Mouse (Mus musculus) monocyte, adult 5-6 weeks (primary cell): ENCODE measurements around the gene Poglut1. TPM values are rescaled to one million over a fixed set of nuclear protein-coding genes. Genes with fewer than 3 reads are reported as not detected.

Source experiments
- ATAC-seq: fragments of 153-309, 156-312 bp; replicated peaks from 2 replicates; pipeline ENCODE4 v1.8.0; 2017; ENCODE audit warnings: mild to moderate bottlenecking; ENCODE audit not compliant: low TSS enrichment, insufficient number of reproducible peaks, severe bottlenecking, poor library complexity, low FRiP score
- total RNA-seq: library from RNA; stranded (forward); fragments of 200-1000, 200-491, 200-594 nt; gene quantifications from 3 replicates; pipeline ENCODE4 v1.2.3, GENCODE M21; 2017

The Poglut1 gene
- total RNA-seq, result 11.8 to 14.3 TPM (median 12.6 TPM) in 3 replicates

- ATAC-seq, result peak; percentile 84
Measured at GRCm38 (mm10) chr16:38549479-38550396, at the start of gene Poglut1. TSS of gene Poglut1 (minus strand) at chr16:38550258.

GRCm38 (mm10) chr16:38598986-38599680 lies 49.1 kb upstream of the Poglut1 start:
- ATAC-seq, result no peak

GRCm38 (mm10) chr16:38596651-38597050 lies 46.6 kb upstream of the Poglut1 start:
- no peak for ATAC-seq

GRCm38 (mm10) chr16:38596099-38596498 lies 46.0 kb upstream of the Poglut1 start:
- ATAC-seq, result no peak

GRCm38 (mm10) chr16:38594435-38594834 lies 44.4 kb upstream of the Poglut1 start:
- ATAC-seq, result no peak

GRCm38 (mm10) chr16:38592946-38593345 lies 42.9 kb upstream of the Poglut1 start:
- no peak for ATAC-seq

- ATAC-seq, result no peak
Measured at GRCm38 (mm10) chr16:38592026-38592678, 42.1 kb upstream of the Poglut1 start.

- ATAC-seq, result no peak
Measured at GRCm38 (mm10) chr16:38591506-38591905, 41.4 kb upstream of the Poglut1 start.

GRCm38 (mm10) chr16:38587572-38587971 lies 37.5 kb upstream of the Poglut1 start:
- no peak for ATAC-seq

- ATAC-seq, result no peak
Measured at GRCm38 (mm10) chr16:38587163-38587562, 37.1 kb upstream of the Poglut1 start.

- ATAC-seq, result no peak
Measured at GRCm38 (mm10) chr16:38585186-38585585, 35.1 kb upstream of the Poglut1 start.

- ATAC-seq, result no peak; the same call in 1 of the 2 replicates
Measured at GRCm38 (mm10) chr16:38584761-38585160, 34.7 kb upstream of the Poglut1 start.

GRCm38 (mm10) chr16:38571481-38571880 lies 21.4 kb upstream of the Poglut1 start:
- ATAC-seq, result no peak

GRCm38 (mm10) chr16:38568192-38568591 lies 18.1 kb upstream of the Poglut1 start:
- no peak for ATAC-seq

GRCm38 (mm10) chr16:38563516-38563915 lies 13.5 kb upstream of the Poglut1 start:
- ATAC-seq, result no peak

- ATAC-seq, result peak; percentile 16; the same call in 1 of the 2 replicates
Measured at GRCm38 (mm10) chr16:38562968-38563327, 12.9 kb upstream of the Poglut1 start.

GRCm38 (mm10) chr16:38562131-38562967 lies 12.3 kb upstream of the Poglut1 start:
- ATAC-seq, result peak; percentile 97

- ATAC-seq, result no peak
Measured at GRCm38 (mm10) chr16:38558221-38558748, 8.2 kb upstream of the Poglut1 start, which contains the start of gene Tmem39a. TSS of gene Tmem39a (plus strand) at chr16:38558698.
